Mouse (Mus musculus) heart, embryonic 10.5 days (tissue): ENCODE data around the gene Cep72. TPM values are rescaled to one million over a fixed set of nuclear protein-coding genes. Genes with fewer than 3 reads are reported as not detected.

ENCODE experiments used
- DNase-seq: peaks from one replicate; pipeline ENCODE4 v3.0.0-alpha.2; 2017; ENCODE audit warnings: low spot score
- H3K27ac ChIP-seq: fragments of 300-500 bp; sonication (generic); 2 replicates; pipeline ENCODE4 v1.5.1; 2016; ENCODE audit warnings: mild to moderate bottlenecking
- H3K27me3 ChIP-seq: fragments of 300-500 bp; sonication (generic); 2 replicates; pipeline ENCODE4 v1.6.1; 2016; ENCODE audit warnings: mild to moderate bottlenecking; ENCODE audit not compliant: poor library complexity, insufficient read depth, severe bottlenecking
- H3K36me3 ChIP-seq: fragments of 300-500 bp; sonication (generic); 2 replicates; pipeline ENCODE4 v1.6.1; 2016; ENCODE audit warnings: mild to moderate bottlenecking, moderate library complexity
- H3K4me1 ChIP-seq: fragments of 300-500 bp; sonication (generic); 2 replicates; pipeline ENCODE4 v1.6.1; 2016; ENCODE audit warnings: mild to moderate bottlenecking
- H3K4me3 ChIP-seq: fragments of 300-500 bp; sonication (generic); 2 replicates; pipeline ENCODE4 v1.5.1; 2016; ENCODE audit warnings: mild to moderate bottlenecking, moderate library complexity
- H3K9me3 ChIP-seq: fragments of 300-500 bp; sonication (generic); 2 replicates; pipeline ENCODE4 v1.6.1; 2016; ENCODE audit warnings: mild to moderate bottlenecking, moderate library complexity
- WGBS: fragments of 180-500 bp; shearing (Covaris S2); methylation state at CpG from one replicate; pipeline ENCODE4 v1.1.7; 2016; 5-methylcytosine and 5-hydroxymethylcytosine counted together
- polyA plus RNA-seq: library from polyadenylated mRNA; unstranded; fragments of >200 nt; fragmentation: Nextera tagmentation; extraction: Ambion mirVana; gene quantifications from 2 replicates; pipeline ENCODE4 v1.2.1, GENCODE M21; 2016

The Cep72 gene
- polyA plus RNA-seq, 1 experiment from 2014 or later = 16.4 TPM

- no peaks in the 10 kb centered on the region for H3K4me1 ChIP-seq
- no peak for DNase-seq
- no peak overlapping the region for H3K27ac ChIP-seq
- WGBS = 79% methylated on average over 1 of the region's 1 CpGs
- H3K36me3 ChIP-seq = no peaks in the 10 kb centered on the region
- no peak overlapping the region for H3K4me3 ChIP-seq
- no peaks in the 10 kb centered on the region for H3K27me3 ChIP-seq
- H3K9me3 ChIP-seq = no peaks in the 10 kb centered on the region
These were observed 4.5 kb upstream of the Cep72 start for GRCm38 (mm10) chr13:74066576-74066975.

GRCm38 (mm10) chr13:74063340-74064050 lies 1.4 kb upstream of the Cep72 start:
- peak; percentile 74 for DNase-seq
- Histone ChIP-seq H3K4me3 (no peak overlapping the region), H3K27me3 (no peaks in the 10 kb centered on the region), H3K36me3 (no peaks in the 10 kb centered on the region), H3K9me3 (no peaks in the 10 kb centered on the region), H3K27ac (no peak overlapping the region), H3K4me1 (no peaks in the 10 kb centered on the region)
- 76% methylated on average over 1 of the region's 1 CpGs for WGBS

GRCm38 (mm10) chr13:74062378-74063128 lies 454 bp upstream of the Cep72 start:
- DNase-seq = no peak
- H3K27ac ChIP-seq = peak overlapping the region; percentile 98
- no peaks in the 10 kb centered on the region for H3K27me3 ChIP-seq
- H3K4me1 ChIP-seq = no peaks in the 10 kb centered on the region
- 26% methylated on average over 10 of the region's 11 CpGs for WGBS
- H3K36me3 ChIP-seq = peaks cover 7% of the 10 kb centered on the region
- H3K9me3 ChIP-seq = no peaks in the 10 kb centered on the region
- H3K4me3 ChIP-seq = peak overlapping the region; percentile 95

GRCm38 (mm10) chr13:74058081-74058480 lies 4.0 kb downstream of the Cep72 start:
- Histone ChIP-seq H3K27ac (no peak overlapping the region), H3K36me3 (peaks cover 22% of the 10 kb centered on the region), H3K4me3 (no peak overlapping the region), H3K4me1 (no peaks in the 10 kb centered on the region), H3K9me3 (no peaks in the 10 kb centered on the region), H3K27me3 (no peaks in the 10 kb centered on the region)
- WGBS = 90% methylated on average over 9 of the region's 9 CpGs
- no peak for DNase-seq

GRCm38 (mm10) chr13:74056194-74056593 lies 5.9 kb downstream of the Cep72 start:
- no peak overlapping the region for H3K27ac ChIP-seq
- peaks cover 39% of the 10 kb centered on the region for H3K36me3 ChIP-seq
- DNase-seq = no peak
- no peaks in the 10 kb centered on the region for H3K4me1 ChIP-seq
- H3K27me3 ChIP-seq = no peaks in the 10 kb centered on the region
- H3K9me3 ChIP-seq = no peaks in the 10 kb centered on the region
- H3K4me3 ChIP-seq = no peak overlapping the region
- WGBS = 87% methylated on average over 1 of the region's 1 CpGs

GRCm38 (mm10) chr13:74039926-74040325 lies 22.2 kb downstream of the Cep72 start:
- 81% methylated on average over 3 of the region's 3 CpGs for WGBS

GRCm38 (mm10) chr13:74035776-74036175 lies 26.3 kb downstream of the Cep72 start:
- H3K27ac ChIP-seq = no peak overlapping the region
- no peak overlapping the region for H3K4me3 ChIP-seq
- no peaks in the 10 kb centered on the region for H3K27me3 ChIP-seq
- H3K36me3 ChIP-seq = peaks cover 42% of the 10 kb centered on the region
- no peak for DNase-seq
- WGBS = 78% methylated on average over 2 of the region's 2 CpGs
- no peaks in the 10 kb centered on the region for H3K9me3 ChIP-seq
- H3K4me1 ChIP-seq = no peaks in the 10 kb centered on the region

More at GRCm38 (mm10) chr13:74039926-74040325, 22.2 kb downstream of the Cep72 start:
- Histone ChIP-seq H3K27ac (no peak overlapping the region), H3K27me3 (no peaks in the 10 kb centered on the region), H3K4me1 (no peaks in the 10 kb centered on the region), H3K36me3 (peaks cover 71% of the 10 kb centered on the region), H3K9me3 (no peaks in the 10 kb centered on the region), H3K4me3 (no peak overlapping the region)
- DNase-seq = no peak

GRCm38 (mm10) chr13:74034756-74035155 lies 27.3 kb downstream of the Cep72 start:
- DNase-seq = no peak
- Histone ChIP-seq H3K9me3 (no peaks in the 10 kb centered on the region), H3K27me3 (no peaks in the 10 kb centered on the region), H3K4me1 (no peaks in the 10 kb centered on the region), H3K4me3 (no peak overlapping the region), H3K36me3 (peaks cover 31% of the 10 kb centered on the region), H3K27ac (no peak overlapping the region)
- WGBS = 87% methylated on average over 2 of the region's 2 CpGs

GRCm38 (mm10) chr13:74031133-74031532 lies 31.0 kb downstream of the Cep72 start:
- no peak overlapping the region for H3K27ac ChIP-seq
- 84% methylated on average over 8 of the region's 8 CpGs for WGBS

GRCm38 (mm10) chr13:74030691-74031090 lies 31.4 kb downstream of the Cep72 start:
- peaks cover 5% of the 10 kb centered on the region; the same call in 1 of the 2 replicates for H3K36me3 ChIP-seq
- no peaks in the 10 kb centered on the region for H3K27me3 ChIP-seq
- WGBS = 88% methylated on average over 7 of the region's 7 CpGs
- no peak overlapping the region for H3K4me3 ChIP-seq
- DNase-seq = no peak
- H3K27ac ChIP-seq = no peak overlapping the region
- H3K9me3 ChIP-seq = no peaks in the 10 kb centered on the region
- peaks cover 14% of the 10 kb centered on the region for H3K4me1 ChIP-seq

More at GRCm38 (mm10) chr13:74031133-74031532, 31.0 kb downstream of the Cep72 start:
- Histone ChIP-seq H3K9me3 (no peaks in the 10 kb centered on the region), H3K4me3 (no peak overlapping the region), H3K4me1 (peaks cover 10% of the 10 kb centered on the region), H3K36me3 (peaks cover 5% of the 10 kb centered on the region; the same call in 1 of the 2 replicates), H3K27me3 (no peaks in the 10 kb centered on the region)
- DNase-seq = no peak

- Histone ChIP-seq H3K27ac (0 out of 2 replicates have a peak overlapping the region, but pooled peaks have one; percentile 3), H3K27me3 (no peaks in the 10 kb centered on the region), H3K36me3 (peaks cover 5% of the 10 kb centered on the region; the same call in 1 of the 2 replicates), H3K4me1 (peaks cover 29% of the 10 kb centered on the region), H3K9me3 (no peaks in the 10 kb centered on the region), H3K4me3 (no peak overlapping the region)
- no peak for DNase-seq
- 63% methylated on average over 2 of the region's 2 CpGs for WGBS
These were observed 33.1 kb downstream of the Cep72 start for GRCm38 (mm10) chr13:74029013-74029412.

- no peak overlapping the region for H3K27ac ChIP-seq
- no peak overlapping the region for H3K4me3 ChIP-seq
- DNase-seq = no peak
- H3K9me3 ChIP-seq = no peaks in the 10 kb centered on the region
- WGBS = 58% methylated on average over 2 of the region's 2 CpGs
- peaks cover 29% of the 10 kb centered on the region for H3K4me1 ChIP-seq
- peaks cover 5% of the 10 kb centered on the region; the same call in 1 of the 2 replicates for H3K36me3 ChIP-seq
- no peaks in the 10 kb centered on the region for H3K27me3 ChIP-seq
These were observed 34.0 kb downstream of the Cep72 start for GRCm38 (mm10) chr13:74028116-74028515.

- H3K36me3 ChIP-seq = peaks cover 2% of the 10 kb centered on the region; the same call in 1 of the 2 replicates
- WGBS = 9% methylated on average over 2 of the region's 2 CpGs
- DNase-seq = peak; percentile 80
- peaks cover 29% of the 10 kb centered on the region for H3K4me1 ChIP-seq
- H3K9me3 ChIP-seq = no peaks in the 10 kb centered on the region
- no peaks in the 10 kb centered on the region for H3K27me3 ChIP-seq
- H3K27ac ChIP-seq = peak overlapping the region; percentile 36
- no peak overlapping the region for H3K4me3 ChIP-seq
These were observed 35.9 kb downstream of the Cep72 start for GRCm38 (mm10) chr13:74026215-74026614.
